Mouse (Mus musculus): ENCODE results near the gene Ano1.

Ano1 gene

GRCm38 (mm10) chr7:144751833-144752232 lies at the start of gene Ano1:
Gene Ano1 (minus strand): TSS chr7:144751974.
- DNase-seq (ENCODE audit: low spot score): no peak

GRCm38 (mm10) chr7:144798471-144798870 lies 46.7 kb upstream of the Ano1 start:
- no peak for DNase-seq (ENCODE audit: low spot score)

- no peak for DNase-seq (ENCODE audit: low spot score)
Observed at GRCm38 (mm10) chr7:144796986-144797735, 45.4 kb upstream of the Ano1 start.

GRCm38 (mm10) chr7:144795976-144796474 lies 44.3 kb upstream of the Ano1 start:
- DNase-seq (ENCODE audit: low spot score): no peak

- DNase-seq (ENCODE audit: low spot score): no peak
Observed at GRCm38 (mm10) chr7:144793296-144793695, 41.5 kb upstream of the Ano1 start.

GRCm38 (mm10) chr7:144791426-144791825 lies 39.7 kb upstream of the Ano1 start:
- no peak for DNase-seq (ENCODE audit: low spot score)

- DNase-seq (ENCODE audit: low spot score): no peak
Observed at GRCm38 (mm10) chr7:144789601-144790556, 38.1 kb upstream of the Ano1 start.

- DNase-seq (ENCODE audit: low spot score): no peak
Observed at GRCm38 (mm10) chr7:144788631-144789030, 36.9 kb upstream of the Ano1 start.

- DNase-seq (ENCODE audit: low spot score): no peak
Observed at GRCm38 (mm10) chr7:144787501-144787900, 35.7 kb upstream of the Ano1 start.

- DNase-seq (ENCODE audit: low spot score): no peak
Observed at GRCm38 (mm10) chr7:144786571-144786970, 34.8 kb upstream of the Ano1 start.

- no peak for DNase-seq (ENCODE audit: low spot score)
Observed at GRCm38 (mm10) chr7:144784176-144784575, 32.4 kb upstream of the Ano1 start.

- no peak for DNase-seq (ENCODE audit: low spot score)
Observed at GRCm38 (mm10) chr7:144782402-144782801, 30.6 kb upstream of the Ano1 start.

- DNase-seq (ENCODE audit: low spot score): no peak
Observed at GRCm38 (mm10) chr7:144781337-144781736, 29.6 kb upstream of the Ano1 start.

- no peak for DNase-seq (ENCODE audit: low spot score)
Observed at GRCm38 (mm10) chr7:144780190-144780589, 28.4 kb upstream of the Ano1 start.

GRCm38 (mm10) chr7:144779691-144780090 lies 27.9 kb upstream of the Ano1 start:
- no peak for DNase-seq (ENCODE audit: low spot score)

- no peak for DNase-seq (ENCODE audit: low spot score)
Observed at GRCm38 (mm10) chr7:144777805-144778204, 26.0 kb upstream of the Ano1 start.

- peak; percentile 69 for DNase-seq (ENCODE audit: low spot score)
Observed at GRCm38 (mm10) chr7:144775804-144776447, 24.2 kb upstream of the Ano1 start.

GRCm38 (mm10) chr7:144775214-144775613 lies 23.4 kb upstream of the Ano1 start:
- DNase-seq (ENCODE audit: low spot score): no peak

GRCm38 (mm10) chr7:144774283-144774682 lies 22.5 kb upstream of the Ano1 start:
- no peak for DNase-seq (ENCODE audit: low spot score)

GRCm38 (mm10) chr7:144770116-144770515 lies 18.3 kb upstream of the Ano1 start:
- no peak for DNase-seq (ENCODE audit: low spot score)

GRCm38 (mm10) chr7:144769434-144770080 lies 17.8 kb upstream of the Ano1 start:
- no peak for DNase-seq (ENCODE audit: low spot score)

- DNase-seq (ENCODE audit: low spot score): no peak
Observed at GRCm38 (mm10) chr7:144768845-144769244, 17.1 kb upstream of the Ano1 start.

All from urinary bladder, postnatal 10 days (tissue).